18 mouse cellular contexts compared by ENCODE assay signal in genomic region chr6:124588771-124589170, GRCm38 (mm10). TPM values are rescaled to one million over a fixed set of nuclear protein-coding genes. Genes with fewer than 3 reads are reported as not detected.
"Had no signal": no experiment of that assay in that cellular context is flagged by ENCODE, and none has a peak within 500 bp of the region (broad histone marks: within the 10 kb centered on the region; RNA-seq: fewer than 3 reads in every experiment).

No protein-coding gene starts in this region.

- H3K4me1 ChIP-seq: limb, embryonic 13.5 days; midbrain, embryonic 13.5 days; neural tube, embryonic 15.5 days had no signal

- H3K27me3 ChIP-seq: limb, embryonic 13.5 days; midbrain, embryonic 13.5 days; neural tube, embryonic 15.5 days had no signal

- H3K4me3 ChIP-seq: limb, embryonic 13.5 days; midbrain, embryonic 13.5 days; myocyte; neural tube, embryonic 15.5 days had no signal

- ATAC-seq: midbrain, embryonic 13.5 days had no signal

- DNase-seq: kidney, postnatal 14 days; left cerebral cortex, postnatal 4 days; lung, adult 18-20 months; right cerebral cortex, adult 18-20 months; right cerebral cortex, postnatal 25 days had no signal

- H3K27ac ChIP-seq: limb, embryonic 13.5 days; liver, embryonic 14.5 days; midbrain, embryonic 13.5 days; neural tube, embryonic 15.5 days had no signal

- H3K36me3 ChIP-seq: limb, embryonic 13.5 days; midbrain, embryonic 13.5 days; neural tube, embryonic 15.5 days had no signal

RNA-seq across cellular contexts. Expression of gene C1rb, which starts 18.7 kb away (rescaled TPM):
- total RNA-seq: layer of hippocampus, adult 8-10 months; layer of hippocampus, postnatal 14 days; left cerebral cortex, postnatal 10 days; left cerebral cortex, postnatal 4 days had no signal
- polyA plus RNA-seq: limb, embryonic 13.5 days; liver, embryonic 14.5 days; lung, embryonic 16.5 days; midbrain, embryonic 13.5 days; neural tube, embryonic 11.5 days; neural tube, embryonic 15.5 days; small intestine, adult 2 months; stomach, embryonic 16.5 days had no signal

RNA-seq across cellular contexts. Expression of gene C1s2, which starts 47.1 kb away (rescaled TPM):
- polyA plus RNA-seq: limb, embryonic 13.5 days; liver, adult 2 months; neural tube, embryonic 11.5 days; small intestine, adult 2 months; stomach, embryonic 16.5 days had no signal
